Mouse (Mus musculus) lung, postnatal 0 days (tissue): ENCODE data around the gene Cacnb2. TPM values are rescaled to one million over a fixed set of nuclear protein-coding genes. Genes with fewer than 3 reads are reported as not detected.
A peak's percentile ranks its signal among the peaks of the same experiment; 100 is the strongest.

Experiments used
- ATAC-seq: fragments of 200-750 bp; cut with Nextera tagmentation; 2 replicates; pipeline ENCODE4 v1.8.0; 2017; ENCODE audit warnings: moderate library complexity
- DNase-seq: peaks from one replicate; pipeline ENCODE4 v3.0.0-alpha.2; 2016; ENCODE audit warnings: low spot score
- H3K27ac ChIP-seq: fragments of 300-500 bp; sonication (generic); 2 replicates; pipeline ENCODE4 v1.5.1; 2014; ENCODE audit warnings: antibody characterized with exemption, mild to moderate bottlenecking, low read length, mixed read lengths
- H3K27me3 ChIP-seq: fragments of 300-500 bp; sonication (generic); replicated peaks from 2 replicates; pipeline ENCODE4 v1.6.1; 2014; ENCODE audit warnings: low read length, mixed read lengths; ENCODE audit not compliant: insufficient read depth
- H3K36me3 ChIP-seq: fragments of 300-500 bp; sonication (generic); 2 replicates; pipeline ENCODE4 v1.6.1; 2014; ENCODE audit warnings: low read length, mixed read lengths; ENCODE audit not compliant: insufficient read depth
- H3K4me1 ChIP-seq: fragments of 300-500 bp; sonication (generic); 2 replicates; pipeline ENCODE4 v1.6.1; 2014; ENCODE audit warnings: antibody characterized with exemption, low read depth, low read length, mixed read lengths; ENCODE audit not compliant: insufficient read depth
- H3K4me2 ChIP-seq: fragments of 300-500 bp; sonication (generic); replicated peaks from 2 replicates; pipeline ENCODE4 v1.6.1; 2014; ENCODE audit warnings: low read depth, mild to moderate bottlenecking, low read length, moderate library complexity, mixed read lengths
- H3K4me3 ChIP-seq: fragments of 300-500 bp; sonication (generic); 2 replicates; pipeline ENCODE4 v1.5.1; 2014; ENCODE audit warnings: low read depth, low read length
- H3K9ac ChIP-seq: fragments of 300-500 bp; sonication (generic); replicated peaks from 2 replicates; pipeline ENCODE4 v1.6.1; 2014; ENCODE audit warnings: low read depth, mild to moderate bottlenecking
- H3K9me3 ChIP-seq: fragments of 300-500 bp; sonication (generic); 2 replicates; pipeline ENCODE4 v1.6.1; 2016; ENCODE audit warnings: low read length, mixed read lengths
- CTCF ChIP-seq: IDR thresholded peaks from 2 replicates; pipeline ENCODE4 v1.5.1; 2016; ENCODE audit warnings: antibody characterized with exemption, mild to moderate bottlenecking
- EP300 ChIP-seq: IDR thresholded peaks from 2 replicates; pipeline ENCODE4 v1.6.1; 2016; ENCODE audit warnings: antibody characterized with exemption, mild to moderate bottlenecking, control low read depth
- WGBS: fragments of 180-500 bp; shearing (Covaris S2); extraction: QIAGEN DNeasy Blood & Tissue Kit; methylation state at CpG from one replicate; pipeline ENCODE4 v1.1.7; 2014; 5-methylcytosine and 5-hydroxymethylcytosine counted together
- polyA plus RNA-seq: library from polyadenylated mRNA; unstranded; fragments of >200 nt; fragmentation: Nextera tagmentation; extraction: Ambion mirVana; gene quantifications from 2 replicates; pipeline ENCODE4 v1.2.1, GENCODE M21; 2015

Gene Cacnb2
- polyA plus RNA-seq, 1 experiment from 2014 or later: 5.1 TPM

GRCm38 (mm10) chr2:14641040-14641439, 38.2 kb downstream of the Cacnb2 start:
- 5% methylated on average over 2 of the region's 2 CpGs for WGBS
- TF ChIP-seq CTCF: no peak
- TF ChIP-seq EP300: no peak
- H3K4me2 ChIP-seq: no peak overlapping the region

GRCm38 (mm10) chr2:14651268-14651667, 48.4 kb downstream of the Cacnb2 start:
- H3K4me3 ChIP-seq: no peak overlapping the region
- no peak overlapping the region for H3K9ac ChIP-seq
- no peaks in the 10 kb centered on the region for H3K4me1 ChIP-seq
- TF ChIP-seq EP300: no peak
- TF ChIP-seq CTCF: no peak
- H3K36me3 ChIP-seq: no peaks in the 10 kb centered on the region
- H3K9me3 ChIP-seq: no peaks in the 10 kb centered on the region
- no peaks in the 10 kb centered on the region for H3K27me3 ChIP-seq
- no peak overlapping the region for H3K4me2 ChIP-seq
- DNase-seq (peak; percentile 8), ATAC-seq (no peak)
- H3K27ac ChIP-seq: no peak overlapping the region
- 54% methylated on average over 2 of the region's 2 CpGs for WGBS

More at GRCm38 (mm10) chr2:14641040-14641439, 38.2 kb downstream of the Cacnb2 start:
- Histone ChIP-seq H3K9me3 (no peaks in the 10 kb centered on the region), H3K27me3 (no peaks in the 10 kb centered on the region), H3K4me1 (peaks cover 7% of the 10 kb centered on the region), H3K27ac (no peak overlapping the region), H3K4me3 (no peak overlapping the region), H3K36me3 (no peaks in the 10 kb centered on the region), H3K9ac (no peak overlapping the region)
- peak; percentile 62 for DNase-seq
- peak; percentile 60 for ATAC-seq

- Histone ChIP-seq H3K27me3 (no peaks in the 10 kb centered on the region), H3K9me3 (no peaks in the 10 kb centered on the region), H3K4me1 (no peaks in the 10 kb centered on the region), H3K4me2 (no peak overlapping the region), H3K36me3 (no peaks in the 10 kb centered on the region), H3K4me3 (no peak overlapping the region), H3K27ac (no peak overlapping the region), H3K9ac (no peak overlapping the region)
- WGBS: 49% methylated on average over 4 of the region's 4 CpGs
- no peak for ATAC-seq
- no peak for TF ChIP-seq EP300
- DNase-seq: no peak
Observed at GRCm38 (mm10) chr2:14656673-14657072, 53.8 kb downstream of the Cacnb2 start.

- H3K4me2 ChIP-seq: no peak overlapping the region
- DNase-seq: no peak
- H3K9me3 ChIP-seq: no peaks in the 10 kb centered on the region
- no peak overlapping the region for H3K9ac ChIP-seq
- no peak overlapping the region for H3K27ac ChIP-seq
- WGBS: 61% methylated on average over 3 of the region's 3 CpGs
- H3K4me3 ChIP-seq: no peak overlapping the region
- H3K36me3 ChIP-seq: no peaks in the 10 kb centered on the region
- H3K4me1 ChIP-seq: no peaks in the 10 kb centered on the region
- ATAC-seq: no peak
- H3K27me3 ChIP-seq: no peaks in the 10 kb centered on the region
- TF ChIP-seq EP300 (no peak), CTCF (no peak)
Observed at GRCm38 (mm10) chr2:14657205-14657844, 54.4 kb downstream of the Cacnb2 start.

GRCm38 (mm10) chr2:14665213-14665612, 62.3 kb downstream of the Cacnb2 start:
- DNase-seq (no peak), ATAC-seq (no peak)
- no peak for TF ChIP-seq CTCF
- no peak for TF ChIP-seq EP300
- H3K27me3 ChIP-seq: no peaks in the 10 kb centered on the region
- no peak overlapping the region for H3K4me2 ChIP-seq
- 80% methylated on average over 1 of the region's 1 CpGs for WGBS
- H3K27ac ChIP-seq: no peak overlapping the region
- no peaks in the 10 kb centered on the region for H3K4me1 ChIP-seq
- H3K9me3 ChIP-seq: no peaks in the 10 kb centered on the region
- no peak overlapping the region for H3K9ac ChIP-seq
- no peak overlapping the region for H3K4me3 ChIP-seq
- no peaks in the 10 kb centered on the region for H3K36me3 ChIP-seq

GRCm38 (mm10) chr2:14672117-14672516, 69.2 kb downstream of the Cacnb2 start:
- ATAC-seq (no peak), DNase-seq (no peak)
- H3K9me3 ChIP-seq: no peaks in the 10 kb centered on the region
- no peak overlapping the region for H3K4me2 ChIP-seq
- H3K36me3 ChIP-seq: no peaks in the 10 kb centered on the region
- WGBS: 92% methylated on average over 8 of the region's 8 CpGs
- H3K27ac ChIP-seq: no peak overlapping the region
- H3K4me1 ChIP-seq: no peaks in the 10 kb centered on the region
- no peak for TF ChIP-seq CTCF
- TF ChIP-seq EP300: no peak
- no peaks in the 10 kb centered on the region for H3K27me3 ChIP-seq
- H3K4me3 ChIP-seq: no peak overlapping the region
- no peak overlapping the region for H3K9ac ChIP-seq
